7 mouse cellular contexts compared by ENCODE assay signal in the genomic region with DNA sequence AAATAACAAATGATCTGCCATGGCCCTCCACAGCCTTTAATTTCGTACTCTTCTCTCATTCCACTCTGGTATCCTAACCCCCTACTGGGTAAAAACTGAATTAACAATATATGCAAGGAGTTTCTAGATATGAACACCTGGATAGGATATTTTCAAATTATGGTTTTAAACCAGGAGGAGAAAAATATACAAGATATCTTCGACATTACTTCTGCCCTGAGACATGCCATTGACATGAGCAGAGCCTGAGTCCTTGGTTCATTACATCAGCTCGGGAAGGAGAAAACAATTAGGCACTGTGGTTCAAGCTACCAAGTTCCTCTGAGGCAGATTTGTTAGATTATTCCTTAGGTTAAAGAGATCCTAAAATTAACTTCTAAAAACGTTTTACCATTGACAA. TPM values are rescaled to one million over a fixed set of nuclear protein-coding genes. Genes with fewer than 3 reads are reported as not detected.
DNase-seq lines count a peak whose midpoint lies in the region; ATAC-seq lines count a peak whose summit lies in the region.

No protein-coding gene starts in this region.

- H3K4me3 ChIP-seq in neural tube, embryonic 11.5 days (ENCODE audit: low read depth, low read length), result peak overlapping the region; percentile 90
- H3K4me3 ChIP-seq in embryonic facial prominence, embryonic 12.5 days, result peak overlapping the region; percentile 92
- H3K4me3 ChIP-seq in limb, embryonic 11.5 days (ENCODE audit: low read depth, low read length), result peak overlapping the region; percentile 96

- H3K9ac ChIP-seq in neural tube, embryonic 11.5 days (ENCODE audit: low read length), result peak overlapping the region; percentile 93
- H3K9ac ChIP-seq in embryonic facial prominence, embryonic 12.5 days, result peak overlapping the region; percentile 87
- H3K9ac ChIP-seq in limb, embryonic 11.5 days (ENCODE audit: low read length), result peak overlapping the region; percentile 93

- DNase-seq in neural tube, embryonic 11.5 days (ENCODE audit: low spot score), result no peak
- no peak for DNase-seq in neural tube, embryonic 10.5 days (ENCODE audit: extremely low spot score, low spot score)
- DNase-seq in limb, embryonic 11.5 days (ENCODE audit: low spot score), result no peak
- DNase-seq in splenic B cell, adult 2 months (ENCODE audit: low read depth, low spot score), result peak; percentile 57
- no peak for DNase-seq in right cerebral cortex, postnatal 14 days
- no peak for DNase-seq in cerebellum, postnatal 4 days (ENCODE audit: low spot score in 2 of 2)

- H3K9me3 ChIP-seq in neural tube, embryonic 11.5 days (ENCODE audit: control insufficient read depth, low read length), result no peaks in the 10 kb centered on the region
- H3K9me3 ChIP-seq in embryonic facial prominence, embryonic 12.5 days, result no peaks in the 10 kb centered on the region
- H3K9me3 ChIP-seq in limb, embryonic 11.5 days (ENCODE audit: control insufficient read depth, low read length), result no peaks in the 10 kb centered on the region

- H3K27me3 ChIP-seq in neural tube, embryonic 11.5 days (ENCODE audit: control insufficient read depth, insufficient read depth, low read length), result no peaks in the 10 kb centered on the region
- no peaks in the 10 kb centered on the region for H3K27me3 ChIP-seq in embryonic facial prominence, embryonic 12.5 days
- no peaks in the 10 kb centered on the region for H3K27me3 ChIP-seq in limb, embryonic 11.5 days (ENCODE audit: control insufficient read depth, insufficient read depth, low read length)
- no peaks in the 10 kb centered on the region for H3K27me3 ChIP-seq in splenic B cell, adult 2 months (ENCODE audit: control insufficient read depth, insufficient read depth, low read length, poor library complexity, severe bottlenecking)

- peak overlapping the region; percentile 54 for H3K4me2 ChIP-seq in neural tube, embryonic 11.5 days (ENCODE audit: low read depth)
- H3K4me2 ChIP-seq in embryonic facial prominence, embryonic 12.5 days (replicated peaks), result peak overlapping the region; percentile 61
- H3K4me2 ChIP-seq in limb, embryonic 11.5 days (ENCODE audit: low read depth, severe bottlenecking), result peak overlapping the region; percentile 59

- peak overlapping the region; percentile 99 for H3K27ac ChIP-seq in neural tube, embryonic 11.5 days (ENCODE audit: low read depth, low read length)
- H3K27ac ChIP-seq in embryonic facial prominence, embryonic 12.5 days, result peak overlapping the region; percentile 99
- no peak overlapping the region; the same call in 1 of the 2 replicates for H3K27ac ChIP-seq in limb, embryonic 11.5 days (replicated peaks; ENCODE audit: low read depth, low read length)

- WGBS in neural tube, embryonic 11.5 days, result 13% methylated on average over 4 of the region's 4 CpGs
- WGBS in embryonic facial prominence, embryonic 12.5 days, result 9% methylated on average over 4 of the region's 4 CpGs
- WGBS in limb, embryonic 11.5 days, result 17% methylated on average over 4 of the region's 4 CpGs

- no peaks in the 10 kb centered on the region for H3K36me3 ChIP-seq in neural tube, embryonic 11.5 days (ENCODE audit: control insufficient read depth, insufficient read depth, low read length)
- H3K36me3 ChIP-seq in embryonic facial prominence, embryonic 12.5 days, result no peaks in the 10 kb centered on the region
- peaks cover 2% of the 10 kb centered on the region; the same call in 1 of the 2 replicates for H3K36me3 ChIP-seq in limb, embryonic 11.5 days (ENCODE audit: control insufficient read depth, insufficient read depth, low read length)
- H3K36me3 ChIP-seq in splenic B cell, adult 2 months (ENCODE audit: control insufficient read depth, insufficient read depth, low read length, poor library complexity, severe bottlenecking), result peaks cover 10% of the 10 kb centered on the region

- peaks cover 4% of the 10 kb centered on the region; the same call in 1 of the 2 replicates for H3K4me1 ChIP-seq in neural tube, embryonic 11.5 days (ENCODE audit: control insufficient read depth, insufficient read depth, low read length)
- H3K4me1 ChIP-seq in embryonic facial prominence, embryonic 12.5 days, result peaks cover 14% of the 10 kb centered on the region; the same call in 1 of the 2 replicates
- H3K4me1 ChIP-seq in limb, embryonic 11.5 days (ENCODE audit: control insufficient read depth, insufficient read depth, low read length), result no peaks in the 10 kb centered on the region

- ATAC-seq in neural tube, embryonic 11.5 days (ENCODE audit: insufficient read depth, low FRiP score, low TSS enrichment), result no peak
- no peak for ATAC-seq in embryonic facial prominence, embryonic 12.5 days (ENCODE audit: insufficient number of reproducible peaks, insufficient read depth, low FRiP score, low TSS enrichment)
- ATAC-seq in limb, embryonic 11.5 days (ENCODE audit: insufficient number of reproducible peaks, low FRiP score, low TSS enrichment, low read depth), result no peak

RNA-seq across cellular contexts. Expression of a gene that starts 0.9 kb away (rescaled TPM):
- polyA plus RNA-seq in neural tube, embryonic 11.5 days (2014; fragmentation: Nextera tagmentation; extraction: Ambion mirVana), result 33.3 and 34.4 TPM in 2 replicates
- 26.1 and 27.0 TPM in 2 replicates for polyA plus RNA-seq in embryonic facial prominence, embryonic 12.5 days (2016; fragmentation: Nextera tagmentation; extraction: Ambion mirVana)
- 25.2 and 26.8 TPM in 2 replicates for polyA plus RNA-seq in limb, embryonic 11.5 days (2014; fragmentation: Nextera tagmentation; extraction: Ambion mirVana)

RNA-seq across cellular contexts. Expression of a gene that starts 14.1 kb away (rescaled TPM):
- polyA plus RNA-seq in neural tube, embryonic 11.5 days (2014; fragmentation: Nextera tagmentation; extraction: Ambion mirVana), result 130 and 134 TPM in 2 replicates
- polyA plus RNA-seq in embryonic facial prominence, embryonic 12.5 days (2016; fragmentation: Nextera tagmentation; extraction: Ambion mirVana), result 119 and 128 TPM in 2 replicates
- 174 and 177 TPM in 2 replicates for polyA plus RNA-seq in limb, embryonic 11.5 days (2014; fragmentation: Nextera tagmentation; extraction: Ambion mirVana)

RNA-seq across cellular contexts. Expression of a gene that starts 41.9 kb away (rescaled TPM):
- polyA plus RNA-seq in neural tube, embryonic 11.5 days (2014; fragmentation: Nextera tagmentation; extraction: Ambion mirVana), result 46.4 and 47.3 TPM in 2 replicates
- 45.1 and 47.6 TPM in 2 replicates for polyA plus RNA-seq in embryonic facial prominence, embryonic 12.5 days (2016; fragmentation: Nextera tagmentation; extraction: Ambion mirVana)
- 43.3 and 46.3 TPM in 2 replicates for polyA plus RNA-seq in limb, embryonic 11.5 days (2014; fragmentation: Nextera tagmentation; extraction: Ambion mirVana)
